Mouse (Mus musculus): ENCODE data around the gene Dscaml1. TPM values are rescaled to one million over a fixed set of nuclear protein-coding genes. Genes with fewer than 3 reads are reported as not detected.
A peak's percentile ranks its signal among the peaks of the same experiment; 100 is the strongest.

Gene Dscaml1
- polyA plus RNA-seq, 1 experiment from 2014 or later, result 0.01 TPM

- 43% methylated on average over 6 of the region's 6 CpGs for WGBS (ENCODE audit: insufficient replicate concordance)
- Histone ChIP-seq H3K27me3 (no peaks in the 10 kb centered on the region), H3K36me3 (replicated peaks) (no peaks in the 10 kb centered on the region), H3K4me1 (replicated peaks) (peaks cover 29% of the 10 kb centered on the region), H3K4me3 (replicated peaks) (peak overlapping the region; percentile 34), H3K9me3 (replicated peaks) (no peaks in the 10 kb centered on the region), H3K4me2 (peak overlapping the region; percentile 54), H3K9ac (peak overlapping the region; percentile 47), H3K27ac (replicated peaks) (peak overlapping the region; percentile 70)
- ATAC-seq (ENCODE audit: insufficient read depth), result peak; percentile 65
Measured at GRCm38 (mm10) chr9:45787547-45787946, 361.1 kb downstream of the Dscaml1 start.

- WGBS (ENCODE audit: insufficient replicate concordance), result 20% methylated on average over 5 of the region's 5 CpGs
- 0 out of 2 replicates have a peak overlapping the region, but pooled peaks have one; percentile 54 for H3K4me2 ChIP-seq
Measured at GRCm38 (mm10) chr9:45788405-45788804, 362.0 kb downstream of the Dscaml1 start.

GRCm38 (mm10) chr9:45791456-45792142 lies 365.2 kb downstream of the Dscaml1 start:
- Histone ChIP-seq H3K4me1 (replicated peaks) (peaks cover 27% of the 10 kb centered on the region), H3K27ac (replicated peaks) (no peak overlapping the region), H3K9me3 (replicated peaks) (no peaks in the 10 kb centered on the region), H3K9ac (no peak overlapping the region), H3K36me3 (replicated peaks) (no peaks in the 10 kb centered on the region), H3K4me3 (replicated peaks) (no peak overlapping the region), H3K27me3 (no peaks in the 10 kb centered on the region), H3K4me2 (no peak overlapping the region)
- ATAC-seq (ENCODE audit: insufficient read depth), result no peak
- WGBS (ENCODE audit: insufficient replicate concordance), result 70% methylated on average over 8 of the region's 8 CpGs

More at GRCm38 (mm10) chr9:45788405-45788804, 362.0 kb downstream of the Dscaml1 start:
- no peak overlapping the region for H3K4me3 ChIP-seq (replicated peaks)
- no peak overlapping the region for H3K9ac ChIP-seq
- peak overlapping the region; percentile 51 for H3K27ac ChIP-seq (replicated peaks)
- no peaks in the 10 kb centered on the region for H3K36me3 ChIP-seq (replicated peaks)
- peak; percentile 81 for ATAC-seq (ENCODE audit: insufficient read depth)
- H3K9me3 ChIP-seq (replicated peaks), result no peaks in the 10 kb centered on the region
- peaks cover 29% of the 10 kb centered on the region for H3K4me1 ChIP-seq (replicated peaks)
- no peaks in the 10 kb centered on the region for H3K27me3 ChIP-seq

- Histone ChIP-seq H3K27me3 (no peaks in the 10 kb centered on the region), H3K4me3 (replicated peaks) (no peak overlapping the region), H3K9me3 (replicated peaks) (no peaks in the 10 kb centered on the region), H3K4me2 (no peak overlapping the region), H3K27ac (replicated peaks) (no peak overlapping the region), H3K4me1 (replicated peaks) (peaks cover 21% of the 10 kb centered on the region), H3K9ac (no peak overlapping the region), H3K36me3 (replicated peaks) (no peaks in the 10 kb centered on the region)
- 88% methylated on average over 1 of the region's 1 CpGs for WGBS (ENCODE audit: insufficient replicate concordance)
- ATAC-seq (ENCODE audit: insufficient read depth), result no peak
Measured at GRCm38 (mm10) chr9:45792235-45792634, 365.8 kb downstream of the Dscaml1 start.

- 83% methylated on average over 6 of the region's 6 CpGs for WGBS (ENCODE audit: insufficient replicate concordance)
- Histone ChIP-seq H3K36me3 (replicated peaks) (no peaks in the 10 kb centered on the region), H3K4me1 (replicated peaks) (peaks cover 16% of the 10 kb centered on the region), H3K4me3 (replicated peaks) (no peak overlapping the region), H3K27ac (replicated peaks) (no peak overlapping the region), H3K9ac (no peak overlapping the region), H3K9me3 (replicated peaks) (no peaks in the 10 kb centered on the region), H3K4me2 (no peak overlapping the region), H3K27me3 (no peaks in the 10 kb centered on the region)
- ATAC-seq (ENCODE audit: insufficient read depth), result no peak
Measured at GRCm38 (mm10) chr9:45793697-45794096, 367.3 kb downstream of the Dscaml1 start.

GRCm38 (mm10) chr9:45795722-45796121 lies 369.3 kb downstream of the Dscaml1 start:
- no peak overlapping the region for H3K4me3 ChIP-seq (replicated peaks)
- H3K4me1 ChIP-seq (replicated peaks), result peaks cover 12% of the 10 kb centered on the region
- H3K9me3 ChIP-seq (replicated peaks), result no peaks in the 10 kb centered on the region
- H3K9ac ChIP-seq, result no peak overlapping the region
- WGBS (ENCODE audit: insufficient replicate concordance), result 62% methylated on average over 5 of the region's 5 CpGs
- no peak overlapping the region for H3K4me2 ChIP-seq
- no peaks in the 10 kb centered on the region for H3K36me3 ChIP-seq (replicated peaks)
- no peak overlapping the region for H3K27ac ChIP-seq (replicated peaks)
- no peak for ATAC-seq (ENCODE audit: insufficient read depth)
- H3K27me3 ChIP-seq, result no peaks in the 10 kb centered on the region

- H3K4me2 ChIP-seq, result no peak overlapping the region
- no peak overlapping the region for H3K27ac ChIP-seq (replicated peaks)
- peaks cover 19% of the 10 kb centered on the region for H3K4me1 ChIP-seq (replicated peaks)
- no peaks in the 10 kb centered on the region for H3K9me3 ChIP-seq (replicated peaks)
- H3K27me3 ChIP-seq, result no peaks in the 10 kb centered on the region
- H3K4me3 ChIP-seq (replicated peaks), result no peak overlapping the region
- WGBS (ENCODE audit: insufficient replicate concordance), result 74% methylated on average over 3 of the region's 3 CpGs
- no peak for ATAC-seq (ENCODE audit: insufficient read depth)
- H3K36me3 ChIP-seq (replicated peaks), result 0 out of 2 replicates have a peak, but pooled peaks cover 7% of the 10 kb centered on the region
- H3K9ac ChIP-seq, result no peak overlapping the region
Measured at GRCm38 (mm10) chr9:45797271-45797670, 370.8 kb downstream of the Dscaml1 start.

GRCm38 (mm10) chr9:45798467-45799164 lies 372.2 kb downstream of the Dscaml1 start:
- Histone ChIP-seq H3K4me2 (no peak overlapping the region), H3K4me3 (replicated peaks) (no peak overlapping the region), H3K4me1 (replicated peaks) (peaks cover 32% of the 10 kb centered on the region), H3K27me3 (no peaks in the 10 kb centered on the region), H3K9me3 (replicated peaks) (no peaks in the 10 kb centered on the region), H3K27ac (replicated peaks) (no peak overlapping the region), H3K9ac (no peak overlapping the region), H3K36me3 (replicated peaks) (0 out of 2 replicates have a peak, but pooled peaks cover 7% of the 10 kb centered on the region)
- 41% methylated on average over 13 of the region's 13 CpGs for WGBS (ENCODE audit: insufficient replicate concordance)
- ATAC-seq (ENCODE audit: insufficient read depth), result no peak

GRCm38 (mm10) chr9:45799402-45799801 lies 373.0 kb downstream of the Dscaml1 start:
- no peak for ATAC-seq (ENCODE audit: insufficient read depth)
- H3K36me3 ChIP-seq (replicated peaks), result 0 out of 2 replicates have a peak, but pooled peaks cover 7% of the 10 kb centered on the region
- no peak overlapping the region for H3K4me2 ChIP-seq
- no peak overlapping the region for H3K9ac ChIP-seq
- no peak overlapping the region for H3K4me3 ChIP-seq (replicated peaks)
- H3K27me3 ChIP-seq, result no peaks in the 10 kb centered on the region
- 75% methylated on average over 8 of the region's 8 CpGs for WGBS (ENCODE audit: insufficient replicate concordance)
- no peak overlapping the region for H3K27ac ChIP-seq (replicated peaks)
- H3K4me1 ChIP-seq (replicated peaks), result peaks cover 39% of the 10 kb centered on the region
- H3K9me3 ChIP-seq (replicated peaks), result no peaks in the 10 kb centered on the region

Data from liver, embryonic 15.5 days (tissue).